Mouse (Mus musculus) heart, embryonic 11.5 days (tissue): Measurements from ENCODE around the gene Abcc3. TPM values are rescaled to one million over a fixed set of nuclear protein-coding genes. Genes with fewer than 3 reads are reported as not detected.
"Not testable (repeated sequence)": the region's sequence is repeated elsewhere in the genome, so short reads cannot be mapped to it uniquely, and the experiment has no call there.

Experiments
- ATAC-seq: fragments of 200-750 bp; cut with Nextera tagmentation; replicated peaks from 2 replicates; pipeline ENCODE4 v1.8.0; 2017; ENCODE audit warnings: moderate library complexity; ENCODE audit not compliant: insufficient number of reproducible peaks, low FRiP score, low TSS enrichment
- H3K27ac ChIP-seq: fragments of 300-500 bp; sonication (generic); 2 replicates; pipeline ENCODE4 v1.5.1; 2014; ENCODE audit warnings: mild to moderate bottlenecking, low read depth, low read length
- H3K27me3 ChIP-seq: fragments of 300-500 bp; sonication (generic); 2 replicates; pipeline ENCODE4 v1.6.1; 2014; ENCODE audit warnings: mild to moderate bottlenecking, low read length, mixed read lengths; ENCODE audit not compliant: control insufficient read depth, insufficient read depth
- H3K36me3 ChIP-seq: fragments of 300-500 bp; sonication (generic); 2 replicates; pipeline ENCODE4 v1.6.1; 2014; ENCODE audit warnings: mild to moderate bottlenecking, low read length, moderate library complexity, mixed read lengths; ENCODE audit not compliant: control insufficient read depth, insufficient read depth
- H3K4me1 ChIP-seq: fragments of 300-500 bp; sonication (generic); 2 replicates; pipeline ENCODE4 v1.6.1; 2014; ENCODE audit warnings: low read length; ENCODE audit not compliant: control insufficient read depth, insufficient read depth
- H3K4me2 ChIP-seq: fragments of 300-500 bp; sonication (generic); 2 replicates; pipeline ENCODE4 v1.6.1; 2014; ENCODE audit warnings: mild to moderate bottlenecking, moderate library complexity
- H3K4me3 ChIP-seq: fragments of 300-500 bp; sonication (generic); 2 replicates; pipeline ENCODE4 v1.5.1; 2014; ENCODE audit warnings: low read depth, low read length
- H3K9ac ChIP-seq: fragments of 300-500 bp; sonication (generic); 2 replicates; pipeline ENCODE4 v1.6.1; 2014; ENCODE audit warnings: mild to moderate bottlenecking, low read depth, low read length, moderate library complexity
- H3K9me3 ChIP-seq: fragments of 300-500 bp; sonication (generic); replicated peaks from 2 replicates; pipeline ENCODE4 v1.6.1; 2016; ENCODE audit warnings: low read length; ENCODE audit not compliant: control insufficient read depth
- WGBS: fragments of 180-500 bp; shearing (Covaris S2); extraction: QIAGEN DNeasy Blood & Tissue Kit; methylation state at CpG from one replicate; pipeline ENCODE4 v1.1.7; 2014; ENCODE audit not compliant: insufficient replicate concordance; 5-methylcytosine and 5-hydroxymethylcytosine counted together
- polyA plus RNA-seq: library from polyadenylated mRNA; unstranded; fragments of >200 nt; fragmentation: Nextera tagmentation; extraction: Ambion mirVana; gene quantifications from 2 replicates; pipeline ENCODE4 v1.2.1, GENCODE M21; 2014

The Abcc3 gene
- polyA plus RNA-seq, 1 experiment from 2014 or later = 0.34 TPM

DNA sequence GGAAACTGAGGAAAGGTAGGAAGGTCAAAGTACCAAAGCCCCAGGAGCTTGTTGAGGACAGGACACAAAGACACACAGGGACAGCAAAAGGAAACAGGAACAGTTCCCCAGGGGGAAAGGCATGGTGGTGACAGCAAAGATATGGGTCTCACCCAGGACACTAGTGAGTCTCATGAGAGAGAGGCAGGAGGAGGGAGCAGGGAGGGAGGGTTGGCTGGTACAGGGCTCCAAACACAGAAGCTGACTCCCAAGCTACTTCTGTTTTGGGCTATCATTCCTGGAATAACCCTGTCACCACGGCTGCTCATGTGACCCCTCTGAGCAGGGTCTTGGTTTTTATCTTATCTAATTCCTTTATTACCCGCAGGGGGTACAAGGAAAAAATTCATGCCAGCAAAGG, 19.8 kb upstream of the Abcc3 start:
- peak; percentile 19; the same call in 1 of the 2 replicates for ATAC-seq
- WGBS = 2% methylated on average over 2 of the region's 2 CpGs

DNA sequence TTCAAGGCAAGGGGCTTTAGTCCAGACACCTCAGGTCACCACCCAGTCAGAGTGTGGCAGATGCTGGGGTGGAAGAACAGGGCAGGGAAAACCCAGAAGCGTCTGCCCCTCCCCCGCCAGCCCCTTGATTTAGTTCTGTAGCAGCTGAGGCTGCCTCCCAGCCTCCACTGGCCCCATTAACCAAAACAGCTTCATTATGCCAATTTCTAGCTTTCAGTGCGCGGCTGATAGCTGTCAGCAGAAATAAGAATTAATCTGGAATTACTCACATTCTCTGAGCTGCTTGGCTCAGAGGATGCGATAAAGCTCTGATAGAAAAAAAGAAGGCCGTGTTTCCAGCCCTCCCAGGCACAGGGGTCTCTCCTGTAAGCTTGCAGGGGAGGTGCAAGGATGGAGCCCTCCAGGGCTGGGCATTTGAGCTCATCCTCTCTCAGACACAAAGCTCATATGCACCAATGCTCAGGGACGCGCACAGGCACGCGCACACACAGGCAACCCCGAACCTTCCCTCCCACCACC, 15.1 kb upstream of the Abcc3 start:
- WGBS = 48% methylated on average over 11 of the region's 11 CpGs
- ATAC-seq = no peak
- H3K27me3 ChIP-seq = peaks cover 26% of the 10 kb centered on the region
- peaks cover 24% of the 10 kb centered on the region for H3K4me1 ChIP-seq
- H3K4me2 ChIP-seq = no peak overlapping the region
- no peak overlapping the region for H3K4me3 ChIP-seq
- no peaks in the 10 kb centered on the region for H3K36me3 ChIP-seq
- no peak overlapping the region for H3K27ac ChIP-seq
- H3K9me3 ChIP-seq = no peaks in the 10 kb centered on the region
- H3K9ac ChIP-seq = no peak overlapping the region

More for the DNA sequence above, 19.8 kb upstream of the Abcc3 start:
- Histone ChIP-seq H3K4me2 (peak overlapping the region; percentile 54), H3K9ac (0 out of 2 replicates have a peak overlapping the region, but pooled peaks have one; percentile 16), H3K4me3 (peak overlapping the region; percentile 8; the same call in 1 of the 2 replicates), H3K9me3 (no peaks in the 10 kb centered on the region), H3K36me3 (no peaks in the 10 kb centered on the region), H3K27me3 (peaks cover 55% of the 10 kb centered on the region), H3K4me1 (peaks cover 40% of the 10 kb centered on the region), H3K27ac (peak overlapping the region; percentile 66)

DNA sequence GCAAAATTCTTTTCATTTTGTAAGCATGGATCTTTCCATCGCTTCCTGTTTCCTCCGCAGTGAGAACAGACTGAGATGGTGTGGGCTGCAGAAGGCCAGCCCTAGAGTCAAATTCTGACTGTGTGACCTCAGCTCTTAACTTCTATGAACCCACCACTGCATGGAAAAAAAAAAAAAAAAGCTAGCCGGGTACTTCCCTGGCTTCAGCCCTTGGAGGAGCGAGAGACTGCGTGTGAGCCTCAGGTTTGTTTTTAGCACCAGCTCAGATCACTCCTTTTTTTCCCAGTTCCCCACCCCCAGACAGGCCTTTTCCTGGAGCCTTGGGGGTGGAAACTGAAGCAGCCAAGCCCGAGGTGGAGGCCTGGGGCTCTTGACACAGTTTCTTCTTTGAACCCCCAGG, 12.6 kb upstream of the Abcc3 start:
- peaks cover 17% of the 10 kb centered on the region for H3K4me1 ChIP-seq
- H3K27ac ChIP-seq = no peak overlapping the region
- no peak for ATAC-seq
- H3K9me3 ChIP-seq = no peaks in the 10 kb centered on the region
- no peak overlapping the region for H3K4me2 ChIP-seq
- no peak overlapping the region for H3K9ac ChIP-seq
- H3K4me3 ChIP-seq = no peak overlapping the region
- WGBS = 30% methylated on average over 6 of the region's 6 CpGs
- H3K36me3 ChIP-seq = no peaks in the 10 kb centered on the region
- peaks cover 23% of the 10 kb centered on the region for H3K27me3 ChIP-seq

DNA sequence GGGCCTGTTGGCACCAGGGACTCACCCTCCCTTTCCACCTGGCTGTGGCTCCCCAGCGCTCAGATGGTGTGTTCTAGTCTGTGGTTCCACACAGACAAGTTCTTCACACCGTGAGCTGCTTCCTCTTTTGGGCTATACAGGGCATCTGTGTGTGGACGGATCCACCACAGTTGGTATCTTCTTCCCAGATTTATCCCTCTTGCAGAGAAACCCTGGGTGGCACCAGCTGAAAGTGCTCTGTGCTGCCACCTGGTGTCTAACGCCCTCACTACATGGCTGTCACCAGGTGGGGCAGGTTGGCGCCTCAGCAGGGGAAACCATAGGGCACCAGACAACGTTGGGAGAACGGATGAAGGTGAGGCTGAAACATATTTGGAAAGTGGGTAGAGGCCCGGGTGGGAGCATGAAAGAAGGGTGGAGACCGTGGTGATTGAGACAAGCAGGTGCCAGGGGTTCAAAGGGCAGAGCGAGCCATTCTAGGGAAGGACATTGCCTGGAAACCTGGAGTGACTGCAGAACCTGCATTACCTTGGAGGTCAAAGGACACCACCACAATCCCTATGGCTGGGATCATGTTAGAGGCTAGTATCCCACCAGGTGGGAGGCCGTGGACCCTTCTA, 12.0 kb upstream of the Abcc3 start:
- no peak overlapping the region for H3K4me2 ChIP-seq
- ATAC-seq = 0 out of 2 replicates have a peak, but pooled peaks have one; percentile 21
- H3K4me3 ChIP-seq = no peak overlapping the region
- H3K27ac ChIP-seq = no peak overlapping the region
- 21% methylated on average over 11 of the region's 11 CpGs for WGBS
- H3K9me3 ChIP-seq = no peaks in the 10 kb centered on the region
- H3K9ac ChIP-seq = no peak overlapping the region
- H3K4me1 ChIP-seq = peaks cover 17% of the 10 kb centered on the region
- no peaks in the 10 kb centered on the region for H3K36me3 ChIP-seq
- H3K27me3 ChIP-seq = peaks cover 19% of the 10 kb centered on the region

DNA sequence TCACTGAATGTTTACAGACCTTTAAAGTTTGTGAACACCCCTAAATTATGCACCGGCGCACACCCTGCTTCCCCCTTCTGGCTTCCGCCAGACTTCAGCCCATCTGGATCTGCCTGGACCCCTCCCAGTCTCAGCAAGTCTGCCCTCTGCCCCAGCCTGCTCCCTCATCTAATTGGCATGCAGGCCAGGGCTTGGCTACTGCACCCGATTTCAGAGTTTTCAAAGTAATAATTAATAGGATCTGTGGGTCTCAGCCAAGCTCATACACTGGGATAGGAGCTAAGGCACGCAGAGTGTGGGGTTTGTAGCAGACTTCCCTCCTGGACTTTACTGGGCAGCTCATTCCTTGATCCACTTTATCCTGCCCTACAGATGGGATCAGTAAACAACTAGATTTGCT, 11.4 kb upstream of the Abcc3 start:
- Histone ChIP-seq H3K4me3 (no peak overlapping the region), H3K9me3 (no peaks in the 10 kb centered on the region)
- 45% methylated on average over 5 of the region's 5 CpGs for WGBS

DNA sequence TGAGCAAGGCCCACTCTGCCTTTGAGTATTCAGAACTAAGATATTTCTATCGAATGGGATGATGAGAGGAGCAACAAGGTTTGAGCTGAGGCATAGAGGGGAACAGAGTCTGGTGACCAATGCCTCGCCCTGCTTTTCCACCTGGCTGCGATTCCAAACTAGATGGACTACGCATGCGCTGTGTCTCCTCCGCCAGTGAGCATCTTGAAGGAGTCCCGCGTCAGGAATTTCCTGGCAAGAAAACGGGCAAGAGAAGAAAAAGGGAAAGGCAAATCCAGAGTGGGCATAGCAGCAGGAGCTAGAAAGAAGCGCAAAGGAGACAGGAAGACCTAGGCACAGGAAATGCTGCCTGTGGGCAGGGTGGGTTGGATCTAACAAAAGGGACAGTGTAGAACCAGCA, 11.0 kb upstream of the Abcc3 start:
- Histone ChIP-seq H3K9ac (no peak overlapping the region), H3K4me2 (no peak overlapping the region), H3K27ac (no peak overlapping the region), H3K36me3 (no peaks in the 10 kb centered on the region), H3K27me3 (peaks cover 15% of the 10 kb centered on the region), H3K4me1 (peaks cover 10% of the 10 kb centered on the region; the same call in 1 of the 2 replicates), H3K4me3 (no peak overlapping the region), H3K9me3 (no peaks in the 10 kb centered on the region)
- ATAC-seq = no peak
- WGBS = 80% methylated on average over 10 of the region's 10 CpGs

More for the DNA sequence above, 11.4 kb upstream of the Abcc3 start:
- ATAC-seq = 0 out of 2 replicates have a peak, but pooled peaks have one; percentile 4
- Histone ChIP-seq H3K36me3 (no peaks in the 10 kb centered on the region), H3K4me1 (peaks cover 13% of the 10 kb centered on the region), H3K27me3 (peaks cover 15% of the 10 kb centered on the region), H3K9ac (no peak overlapping the region), H3K4me2 (no peak overlapping the region), H3K27ac (no peak overlapping the region)

DNA sequence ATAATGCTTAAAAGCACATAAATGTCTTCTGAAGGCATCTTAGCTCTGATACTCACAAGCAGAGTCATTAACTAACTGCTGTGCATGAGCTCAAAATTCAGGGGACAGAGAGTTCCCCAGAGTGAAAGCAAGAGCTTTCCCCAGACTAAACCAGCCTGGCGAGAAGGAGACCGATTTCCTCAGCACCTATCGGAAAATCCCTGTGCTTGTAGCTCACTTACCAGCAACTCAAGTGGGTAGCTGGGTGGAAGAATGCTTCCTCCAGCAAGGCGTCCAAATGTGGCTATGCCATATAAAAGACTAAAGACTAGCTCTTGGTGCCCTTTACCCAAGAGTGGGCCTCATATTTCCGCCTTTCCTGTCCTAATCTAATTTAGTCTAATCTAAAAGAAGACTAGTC, 9.9 kb upstream of the Abcc3 start:
- Histone ChIP-seq H3K9ac (no peak overlapping the region), H3K27me3 (peaks cover 12% of the 10 kb centered on the region), H3K4me1 (peaks cover 9% of the 10 kb centered on the region; the same call in 1 of the 2 replicates), H3K9me3 (no peaks in the 10 kb centered on the region), H3K27ac (no peak overlapping the region), H3K36me3 (no peaks in the 10 kb centered on the region), H3K4me3 (no peak overlapping the region), H3K4me2 (no peak overlapping the region)
- WGBS = 71% methylated on average over 5 of the region's 5 CpGs
- ATAC-seq = no peak

DNA sequence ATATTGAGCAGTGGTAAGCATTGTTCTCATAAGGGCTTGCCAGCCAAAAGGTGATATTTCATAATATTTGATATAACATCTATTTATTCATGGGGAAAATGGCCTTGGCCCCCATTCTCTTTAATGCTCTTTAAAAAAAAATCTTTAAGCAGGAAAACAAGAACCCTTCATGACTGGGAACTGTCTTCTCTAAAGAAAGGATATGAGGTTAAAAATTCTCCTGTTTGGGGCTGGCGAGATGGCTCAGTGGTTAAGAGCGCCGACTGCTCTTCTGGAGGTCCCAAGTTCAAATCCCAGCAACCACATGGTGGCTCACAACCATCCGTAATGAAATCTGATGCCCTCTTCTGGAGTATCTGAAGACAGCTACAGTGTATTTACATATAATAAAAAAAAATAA, 9.2 kb upstream of the Abcc3 start:
- not testable (repeated sequence) for H3K4me1 ChIP-seq, H3K9me3 ChIP-seq, H3K27ac ChIP-seq, H3K27me3 ChIP-seq, H3K4me2 ChIP-seq, H3K9ac ChIP-seq, ATAC-seq, H3K36me3 ChIP-seq, H3K4me3 ChIP-seq
- 80% methylated on average over 4 of the region's 4 CpGs for WGBS

DNA sequence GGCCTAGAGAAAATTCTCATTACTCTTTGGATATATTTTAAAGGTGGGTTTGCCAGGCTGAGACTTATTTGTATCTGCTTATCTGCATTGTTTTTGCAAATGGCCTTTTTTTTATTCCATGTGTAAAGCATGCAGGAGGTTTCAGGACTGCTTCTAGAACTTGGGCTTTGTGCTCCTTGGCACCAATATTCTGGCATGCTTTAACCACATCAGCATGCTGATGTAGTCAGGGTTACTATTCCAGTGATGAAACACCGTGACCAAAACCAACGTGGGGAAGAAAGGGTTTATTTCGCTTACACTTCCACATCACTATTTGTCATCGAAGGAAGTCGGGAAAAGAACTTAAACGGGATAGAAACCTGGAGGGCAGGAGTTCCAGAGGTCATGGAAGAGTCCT, 8.2 kb upstream of the Abcc3 start:
- Histone ChIP-seq H3K9ac (no peak overlapping the region), H3K4me3 (no peak overlapping the region), H3K27ac (no peak overlapping the region), H3K4me1 (peaks cover 6% of the 10 kb centered on the region; the same call in 1 of the 2 replicates), H3K36me3 (no peaks in the 10 kb centered on the region), H3K9me3 (no peaks in the 10 kb centered on the region), H3K27me3 (peaks cover 4% of the 10 kb centered on the region; the same call in 1 of the 2 replicates), H3K4me2 (no peak overlapping the region)
- WGBS = 68% methylated on average over 6 of the region's 6 CpGs
- ATAC-seq = no peak
